Mouse (Mus musculus) embryonic facial prominence, embryonic 14.5 days (tissue): ENCODE measurements around the gene Atp6v1fnb. TPM values are rescaled to one million over a fixed set of nuclear protein-coding genes. Genes with fewer than 3 reads are reported as not detected.

Source experiments
- ATAC-seq: fragments of 200-750 bp; cut with Nextera tagmentation; 2 replicates; pipeline ENCODE4 v1.8.0; 2017; ENCODE audit warnings: low read depth, moderate number of reproducible peaks, moderate TSS enrichment
- DNase-seq: peaks from one replicate; pipeline ENCODE4 v3.0.0-alpha.2; 2015; ENCODE audit warnings: low spot score
- H3K27ac ChIP-seq: fragments of 300-500 bp; sonication (generic); replicated peaks from 2 replicates; pipeline ENCODE4 v1.5.1; 2014; ENCODE audit warnings: low read depth, mild to moderate bottlenecking, low read length, moderate library complexity
- H3K27me3 ChIP-seq: fragments of 300-500 bp; sonication (generic); replicated peaks from 2 replicates; pipeline ENCODE4 v1.6.1; 2014; ENCODE audit warnings: low read length; ENCODE audit not compliant: control insufficient read depth, insufficient read depth
- H3K36me3 ChIP-seq: fragments of 300-500 bp; sonication (generic); 2 replicates; pipeline ENCODE4 v1.6.1; 2014; ENCODE audit warnings: low read length, mixed read lengths; ENCODE audit not compliant: control insufficient read depth, insufficient read depth
- H3K4me1 ChIP-seq: fragments of 300-500 bp; sonication (generic); 2 replicates; pipeline ENCODE4 v1.6.1; 2014; ENCODE audit warnings: antibody characterized with exemption, low read length; ENCODE audit not compliant: control insufficient read depth, insufficient read depth
- H3K4me2 ChIP-seq: fragments of 300-500 bp; sonication (generic); 2 replicates; pipeline ENCODE4 v1.6.1; 2014; ENCODE audit warnings: low read depth, mild to moderate bottlenecking, low read length, moderate library complexity, mixed read lengths
- H3K4me3 ChIP-seq: fragments of 300-500 bp; sonication (generic); 2 replicates; pipeline ENCODE4 v1.5.1; 2014; ENCODE audit warnings: low read depth, mild to moderate bottlenecking, low read length
- H3K9ac ChIP-seq: fragments of 300-500 bp; sonication (generic); 2 replicates; pipeline ENCODE4 v1.6.1; 2014; ENCODE audit warnings: low read depth, mild to moderate bottlenecking, low read length, moderate library complexity, mixed read lengths
- H3K9me3 ChIP-seq: fragments of 300-500 bp; sonication (generic); 2 replicates; pipeline ENCODE4 v1.6.1; 2016; ENCODE audit warnings: low read length; ENCODE audit not compliant: control insufficient read depth
- WGBS: fragments of 180-500 bp; shearing (Covaris S2); extraction: QIAGEN DNeasy Blood & Tissue Kit; methylation state at CpG from one replicate; pipeline ENCODE4 v1.1.7; 2014; 5-methylcytosine and 5-hydroxymethylcytosine counted together
- polyA plus RNA-seq: library from polyadenylated mRNA; unstranded; fragments of >200 nt; fragmentation: Nextera tagmentation; extraction: Ambion mirVana; gene quantifications from 2 replicates; pipeline ENCODE4 v1.2.1, GENCODE M21; 2014

Gene Atp6v1fnb
- not detected in 2 replicates for polyA plus RNA-seq

- H3K4me2 ChIP-seq, result no peak within 1 kb of the TSS
- H3K9ac ChIP-seq, result no peak within 1 kb of the TSS
- H3K4me1 ChIP-seq, result peaks cover 14% of the 10 kb centered on the region
- no peak for DNase-seq
- H3K36me3 ChIP-seq, result peaks cover 15% of the 10 kb centered on the region
- ATAC-seq, result no peak
- no peaks in the 10 kb centered on the region for H3K9me3 ChIP-seq
- no peaks in the 10 kb centered on the region for H3K27me3 ChIP-seq
- no peak within 1 kb of the TSS for H3K27ac ChIP-seq
- 92% methylated on average over 4 of the region's 4 CpGs for WGBS
- H3K4me3 ChIP-seq, result no peak within 1 kb of the TSS
Measured at GRCm38 (mm10) chr6:29471137-29471536, at the start of gene Atp6v1fnb. Gene Atp6v1fnb, plus strand, starts transcription at chr6:29471437.

- no peaks in the 10 kb centered on the region for H3K4me1 ChIP-seq
- no peak overlapping the region for H3K4me2 ChIP-seq
- ATAC-seq (no peak), DNase-seq (no peak)
- no peak overlapping the region for H3K27ac ChIP-seq
- no peak overlapping the region for H3K9ac ChIP-seq
- H3K36me3 ChIP-seq, result no peaks in the 10 kb centered on the region
- no peaks in the 10 kb centered on the region for H3K27me3 ChIP-seq
- H3K9me3 ChIP-seq, result no peaks in the 10 kb centered on the region
- 87% methylated on average over 8 of the region's 8 CpGs for WGBS
- no peak overlapping the region for H3K4me3 ChIP-seq
Measured at GRCm38 (mm10) chr6:29425118-29425517, 46.1 kb upstream of the Atp6v1fnb start.

- 69% methylated on average over 6 of the region's 6 CpGs for WGBS
Measured at GRCm38 (mm10) chr6:29426331-29426730, 44.9 kb upstream of the Atp6v1fnb start.

GRCm38 (mm10) chr6:29428171-29428570, 43.1 kb upstream of the Atp6v1fnb start:
- H3K4me3 ChIP-seq, result no peak overlapping the region
- peaks cover 4% of the 10 kb centered on the region; the same call in 1 of the 2 replicates for H3K27me3 ChIP-seq
- no peak overlapping the region for H3K9ac ChIP-seq
- 57% methylated on average over 4 of the region's 4 CpGs for WGBS
- no peak overlapping the region for H3K27ac ChIP-seq
- no peaks in the 10 kb centered on the region for H3K36me3 ChIP-seq
- DNase-seq (no peak), ATAC-seq (no peak)
- H3K4me1 ChIP-seq, result peaks cover 15% of the 10 kb centered on the region; the same call in 1 of the 2 replicates
- no peaks in the 10 kb centered on the region for H3K9me3 ChIP-seq
- H3K4me2 ChIP-seq, result no peak overlapping the region

More at GRCm38 (mm10) chr6:29426331-29426730, 44.9 kb upstream of the Atp6v1fnb start:
- DNase-seq (no peak), ATAC-seq (no peak)
- Histone ChIP-seq H3K9ac (no peak overlapping the region), H3K27me3 (no peaks in the 10 kb centered on the region), H3K4me3 (no peak overlapping the region), H3K36me3 (no peaks in the 10 kb centered on the region), H3K27ac (no peak overlapping the region), H3K9me3 (no peaks in the 10 kb centered on the region), H3K4me1 (0 out of 2 replicates have a peak, but pooled peaks cover under 1% of the 10 kb centered on the region), H3K4me2 (no peak overlapping the region)

- H3K36me3 ChIP-seq, result no peaks in the 10 kb centered on the region
- peaks cover 14% of the 10 kb centered on the region for H3K27me3 ChIP-seq
- H3K9me3 ChIP-seq, result no peaks in the 10 kb centered on the region
- H3K4me1 ChIP-seq, result peaks cover 26% of the 10 kb centered on the region
- H3K27ac ChIP-seq, result 0 out of 2 replicates have a peak overlapping the region, but pooled peaks have one; percentile 8
- H3K9ac ChIP-seq, result no peak overlapping the region
- H3K4me3 ChIP-seq, result no peak overlapping the region
- ATAC-seq (no peak), DNase-seq (peak; percentile 30)
- no peak overlapping the region for H3K4me2 ChIP-seq
- WGBS, result 45% methylated on average over 15 of the region's 15 CpGs
Measured at GRCm38 (mm10) chr6:29430681-29431420, 40.4 kb upstream of the Atp6v1fnb start.

GRCm38 (mm10) chr6:29431473-29431872, 39.8 kb upstream of the Atp6v1fnb start:
- no peak overlapping the region for H3K9ac ChIP-seq
- H3K4me2 ChIP-seq, result no peak overlapping the region
- H3K4me1 ChIP-seq, result peaks cover 31% of the 10 kb centered on the region
- ATAC-seq (no peak), DNase-seq (peak; percentile 38)
- H3K27me3 ChIP-seq, result peaks cover 14% of the 10 kb centered on the region
- H3K4me3 ChIP-seq, result no peak overlapping the region
- H3K36me3 ChIP-seq, result no peaks in the 10 kb centered on the region
- WGBS, result 9% methylated on average over 5 of the region's 5 CpGs
- 0 out of 2 replicates have a peak overlapping the region, but pooled peaks have one; percentile 8 for H3K27ac ChIP-seq
- no peaks in the 10 kb centered on the region for H3K9me3 ChIP-seq

- Histone ChIP-seq H3K4me1 (peaks cover 34% of the 10 kb centered on the region), H3K27me3 (peaks cover 14% of the 10 kb centered on the region), H3K36me3 (no peaks in the 10 kb centered on the region), H3K9ac (no peak overlapping the region), H3K4me3 (no peak overlapping the region), H3K27ac (no peak overlapping the region), H3K4me2 (no peak overlapping the region), H3K9me3 (no peaks in the 10 kb centered on the region)
- ATAC-seq (no peak), DNase-seq (no peak)
- 45% methylated on average over 3 of the region's 3 CpGs for WGBS
Measured at GRCm38 (mm10) chr6:29432156-29432555, 39.1 kb upstream of the Atp6v1fnb start.

- Histone ChIP-seq H3K27me3 (peaks cover 14% of the 10 kb centered on the region), H3K4me2 (peak overlapping the region; percentile 84), H3K36me3 (no peaks in the 10 kb centered on the region), H3K27ac (no peak overlapping the region; the same call in 1 of the 2 replicates), H3K9ac (peak overlapping the region; percentile 83), H3K4me1 (peaks cover 34% of the 10 kb centered on the region), H3K9me3 (no peaks in the 10 kb centered on the region), H3K4me3 (peak overlapping the region; percentile 71)
- ATAC-seq (no peak), DNase-seq (peak; percentile 9)
Measured at GRCm38 (mm10) chr6:29432676-29433037, 38.6 kb upstream of the Atp6v1fnb start.
